Mouse (Mus musculus): ENCODE measurements around the gene Trappc12.

The Trappc12 gene

GRCm38 (mm10) chr12:28688996-28689395 lies 61.3 kb downstream of the Trappc12 start:
- DNase-seq (ENCODE audit: low read depth, low spot score) = no peak

- no peak for DNase-seq (ENCODE audit: low read depth, low spot score)
Observed at GRCm38 (mm10) chr12:28686199-28686879, 63.9 kb downstream of the Trappc12 start.

GRCm38 (mm10) chr12:28685771-28686170 lies 64.5 kb downstream of the Trappc12 start:
- DNase-seq (ENCODE audit: low read depth, low spot score) = no peak

- DNase-seq (ENCODE audit: low read depth, low spot score) = no peak
Observed at GRCm38 (mm10) chr12:28684674-28685073, 65.6 kb downstream of the Trappc12 start.

DNA sequence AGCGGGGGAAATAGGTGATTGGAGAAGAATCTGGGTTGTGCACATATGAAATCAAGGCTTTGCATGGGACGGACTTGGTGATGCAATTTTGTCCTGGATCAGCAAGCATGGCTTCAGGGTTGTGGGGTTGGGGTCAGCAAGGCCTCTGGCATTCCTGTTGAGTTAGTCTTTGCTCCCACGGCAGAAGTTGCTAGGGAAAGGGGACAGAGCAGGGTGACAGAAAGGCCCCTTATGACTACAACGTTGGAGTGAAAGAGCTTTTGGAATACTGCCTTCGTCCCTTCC lies 74.4 kb downstream of the Trappc12 start:
- no peak for DNase-seq (ENCODE audit: low read depth, low spot score)

DNA sequence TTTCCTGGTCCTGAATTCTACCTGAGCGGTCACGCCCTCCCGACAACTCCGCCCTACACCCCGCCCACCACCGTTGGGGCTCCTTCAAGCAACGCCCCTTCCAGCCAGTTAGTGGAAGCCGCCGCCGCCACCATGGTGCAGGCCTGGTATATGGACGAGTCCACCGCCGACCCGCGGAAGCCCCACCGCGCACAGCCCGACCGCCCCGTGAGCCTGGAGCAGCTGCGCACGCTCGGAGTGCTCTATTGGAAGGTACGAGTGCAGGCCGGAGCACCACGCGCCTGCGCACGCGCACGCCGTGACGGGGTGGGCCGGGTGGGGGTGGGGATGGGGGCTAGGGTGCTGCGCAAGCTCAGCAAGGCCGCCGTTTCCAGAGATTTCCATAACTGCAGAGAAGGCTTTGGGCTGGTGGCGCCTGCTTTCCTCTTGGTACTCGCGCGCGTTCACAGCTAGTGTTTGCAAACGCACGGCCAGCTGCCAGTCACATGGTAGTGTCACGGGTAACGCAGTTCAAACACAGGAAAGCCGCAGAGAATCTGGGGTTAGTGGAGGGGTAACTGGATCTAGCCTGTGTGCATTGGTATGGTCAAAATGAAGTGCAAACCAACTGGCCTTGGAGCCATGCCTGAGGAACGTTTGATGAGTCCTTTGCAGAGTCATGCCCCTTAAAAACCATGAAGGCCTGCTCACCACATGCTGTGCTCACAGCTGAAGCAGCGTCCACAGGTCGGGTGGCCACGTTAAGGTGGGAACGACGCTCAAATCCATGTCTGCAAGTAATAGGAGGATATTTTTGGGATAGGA lies 74.9 kb downstream of the Trappc12 start, which contains the start of gene Adi1:
TSS of gene Adi1 (plus strand) at position 111 of the 804 bp plus-strand sequence.
- peak; percentile 80 for DNase-seq (ENCODE audit: low read depth, low spot score)

DNA sequence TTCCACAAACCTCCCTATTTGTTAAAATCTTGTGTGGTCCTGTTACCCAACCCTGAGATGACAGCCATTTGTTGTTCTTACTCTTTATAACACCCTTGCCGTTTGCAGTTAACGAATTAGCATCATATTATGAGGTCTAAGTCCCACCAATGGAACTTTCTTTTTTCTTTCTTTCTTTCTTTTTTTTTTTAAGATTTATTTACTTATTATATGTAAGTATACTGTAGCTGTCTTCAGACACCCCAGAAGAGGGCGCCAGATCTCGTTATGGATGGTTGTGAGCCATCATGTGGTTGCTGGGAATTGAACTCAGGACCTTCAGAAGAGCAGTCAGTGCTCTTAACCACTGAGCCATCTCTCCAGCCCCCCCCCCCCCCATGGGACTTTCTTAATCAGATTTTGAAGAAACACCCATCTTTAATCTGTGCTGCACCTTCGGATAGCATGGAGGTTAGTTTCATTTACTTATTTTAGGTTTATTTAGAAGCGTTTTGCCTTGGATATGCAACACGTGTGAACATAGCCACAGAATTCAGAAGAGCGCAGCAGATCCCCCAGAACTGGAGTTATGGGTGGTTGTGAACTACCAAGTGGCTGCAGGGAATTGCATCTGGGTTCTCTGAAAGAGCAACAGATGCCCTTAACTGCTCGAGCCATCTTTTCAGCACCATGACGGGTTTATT lies 76.1 kb downstream of the Trappc12 start:
- DNase-seq (ENCODE audit: low read depth, low spot score) = no peak

- no peak for DNase-seq (ENCODE audit: low read depth, low spot score)
Observed at GRCm38 (mm10) chr12:28667287-28667686, 83.0 kb downstream of the Trappc12 start.

GRCm38 (mm10) chr12:28666734-28667133 lies 83.5 kb downstream of the Trappc12 start:
- no peak for DNase-seq (ENCODE audit: low read depth, low spot score)

- no peak for DNase-seq (ENCODE audit: low read depth, low spot score)
Observed at GRCm38 (mm10) chr12:28662628-28663027, 87.6 kb downstream of the Trappc12 start.

DNA sequence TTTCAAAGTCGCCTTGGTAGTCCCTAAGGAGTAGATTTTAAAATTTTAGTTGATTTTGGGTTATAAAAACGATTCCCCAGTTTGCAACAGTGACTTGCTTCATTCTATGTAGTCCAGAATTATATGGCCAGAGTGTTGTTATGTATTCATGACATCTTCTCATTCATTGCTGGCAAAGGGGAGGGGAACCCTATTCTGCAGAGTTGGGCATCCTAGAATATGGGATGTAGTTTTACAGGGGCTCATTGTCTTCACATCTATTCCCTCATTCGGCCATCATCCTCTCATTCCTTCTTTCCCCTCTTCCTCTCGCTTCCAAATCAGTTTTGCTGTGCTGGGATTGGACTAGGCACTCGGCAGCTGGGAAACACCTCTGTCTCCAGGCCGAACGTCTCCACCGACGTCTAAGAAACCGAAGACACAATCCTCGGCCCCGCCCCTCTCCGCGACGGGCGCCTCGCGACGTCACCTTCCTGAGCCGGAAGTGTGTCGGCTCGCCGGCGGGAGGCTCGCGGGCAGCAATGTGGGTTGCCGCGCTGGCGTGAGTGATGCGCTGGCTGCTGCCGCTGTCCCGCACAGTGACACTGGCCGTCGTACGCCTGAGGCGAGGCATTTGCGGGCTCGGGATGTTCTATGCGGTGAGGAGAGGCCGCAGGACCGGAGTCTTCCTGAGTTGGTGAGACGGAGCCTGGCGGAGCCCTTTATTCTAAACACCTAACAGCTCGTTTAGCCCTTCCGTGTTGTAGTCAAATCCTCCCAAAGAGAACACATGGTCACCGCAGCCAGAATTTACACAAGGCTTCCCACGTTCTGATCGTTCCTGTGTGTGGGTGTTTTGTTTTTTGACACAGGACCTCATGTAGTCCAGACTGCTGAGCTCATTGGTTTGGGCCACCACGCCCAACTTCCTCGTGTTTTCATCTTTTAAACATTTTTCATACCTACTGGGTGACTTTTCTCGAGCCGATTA lies 100.8 kb downstream of the Trappc12 start, which contains the start of gene Rnaseh1:
TSS of gene Rnaseh1 (plus strand) at position 462 of the 970 bp plus-strand sequence.
- peak; percentile 81 for DNase-seq (ENCODE audit: low read depth, low spot score)
